Mouse (Mus musculus) ovary, postnatal 36 days (tissue): Measurements from ENCODE around the gene Rph3al.
A peak's percentile ranks its signal among the peaks of the same experiment; 100 is the strongest.

ENCODE experiments used
- DNase-seq: peaks from one replicate; pipeline ENCODE4 v3.0.0; 2022; ENCODE audit warnings: low spot score, mixed read lengths

Gene Rph3al

GRCm38 (mm10) chr11:75904982-75905381, 33.2 kb downstream of the Rph3al start:
- no peak for DNase-seq

GRCm38 (mm10) chr11:75904501-75904900, 33.7 kb downstream of the Rph3al start:
- DNase-seq = no peak

- peak; percentile 33 for DNase-seq
These were observed 34.7 kb downstream of the Rph3al start for GRCm38 (mm10) chr11:75903486-75903885.

GRCm38 (mm10) chr11:75901339-75901738, 36.9 kb downstream of the Rph3al start:
- no peak for DNase-seq

- no peak for DNase-seq
These were observed 38.6 kb downstream of the Rph3al start for GRCm38 (mm10) chr11:75899676-75900075.

- no peak for DNase-seq
These were observed 39.7 kb downstream of the Rph3al start for GRCm38 (mm10) chr11:75898532-75898931.

GRCm38 (mm10) chr11:75894791-75895420, 43.3 kb downstream of the Rph3al start:
- no peak for DNase-seq

- no peak for DNase-seq
These were observed 44.3 kb downstream of the Rph3al start for GRCm38 (mm10) chr11:75893956-75894355.

- no peak for DNase-seq
These were observed 50.9 kb downstream of the Rph3al start for GRCm38 (mm10) chr11:75887349-75887748.

- DNase-seq = no peak
These were observed 57.0 kb downstream of the Rph3al start for GRCm38 (mm10) chr11:75881234-75881633.

- DNase-seq = peak; percentile 60
These were observed 58.2 kb downstream of the Rph3al start for GRCm38 (mm10) chr11:75880064-75880463.

GRCm38 (mm10) chr11:75878460-75878859, 59.8 kb downstream of the Rph3al start:
- DNase-seq = no peak

GRCm38 (mm10) chr11:75876043-75876780, 62.0 kb downstream of the Rph3al start:
- DNase-seq = peak; percentile 61

- DNase-seq = no peak
These were observed 66.5 kb downstream of the Rph3al start for GRCm38 (mm10) chr11:75871688-75872087.

- DNase-seq = no peak
These were observed 67.3 kb downstream of the Rph3al start for GRCm38 (mm10) chr11:75870947-75871346.

GRCm38 (mm10) chr11:75870386-75870785, 67.8 kb downstream of the Rph3al start:
- DNase-seq = no peak

GRCm38 (mm10) chr11:75869898-75870297, 68.3 kb downstream of the Rph3al start:
- DNase-seq = no peak

GRCm38 (mm10) chr11:75866861-75867260, 71.4 kb downstream of the Rph3al start:
- no peak for DNase-seq

- DNase-seq = no peak
These were observed 72.4 kb downstream of the Rph3al start for GRCm38 (mm10) chr11:75865859-75866258.

GRCm38 (mm10) chr11:75865253-75865619, 73.0 kb downstream of the Rph3al start:
- no peak for DNase-seq

GRCm38 (mm10) chr11:75864529-75865252, 73.5 kb downstream of the Rph3al start:
- DNase-seq = no peak

GRCm38 (mm10) chr11:75862466-75862865, 75.8 kb downstream of the Rph3al start:
- DNase-seq = peak; percentile 53

- no peak for DNase-seq
These were observed 76.6 kb downstream of the Rph3al start for GRCm38 (mm10) chr11:75861653-75862052.
